22 mouse cellular contexts compared by ENCODE assay signal in genomic region chr2:84539096-84539495, GRCm38 (mm10).
DNase-seq lines count a peak whose midpoint lies in the region; ATAC-seq lines count a peak whose summit lies in the region.
"Had no signal": no experiment of that assay in that cellular context is flagged by ENCODE, and none has a peak within 500 bp of the region (broad histone marks: within the 10 kb centered on the region; RNA-seq: fewer than 3 reads in every experiment).

No protein-coding gene starts in this region.

- no peak overlapping the region for H3K9ac ChIP-seq in embryonic facial prominence, embryonic 14.5 days (ENCODE audit: low read depth, low read length)
- H3K9ac ChIP-seq in heart, embryonic 11.5 days (ENCODE audit: low read depth, low read length) = no peak overlapping the region

- ATAC-seq in embryonic facial prominence, embryonic 14.5 days (ENCODE audit: low read depth) = peak; percentile 37; the same call in 1 of the 2 replicates
- ATAC-seq in heart, embryonic 11.5 days (replicated peaks; ENCODE audit: insufficient number of reproducible peaks, low FRiP score, low TSS enrichment) = no peak
- ATAC-seq: activated CD4-positive, CD25-positive, alpha-beta regulatory T cell, adult 4 months; CD4-positive, CD25-positive, alpha-beta regulatory T cell, adult 4 months; Patski had no signal

- DNase-seq in embryonic facial prominence, embryonic 14.5 days (ENCODE audit: low spot score) = no peak
- no peak for DNase-seq in embryonic facial prominence, embryonic 10.5 days (ENCODE audit: low spot score)
- DNase-seq in heart, adult 11 months = peak; percentile 54
- DNase-seq in Muller cell, postnatal 12 days (ENCODE audit: inconsistent ontology term) = peak; percentile 66
- DNase-seq in thymus, postnatal 25 days = no peak
- DNase-seq: adrenal gland, adult 2 months; adrenal gland, adult 8-10 months; adrenal gland, postnatal 10 days; adrenal gland, postnatal 14 days; adrenal gland, postnatal 25 days; adrenal gland, postnatal 36 days; B cell, adult 2 months; cerebellum, adult 11 months; cerebellum, adult 11-12 months; cerebellum, adult 18-20 months; cerebellum, adult 2 months had no signal

- H3K4me3 ChIP-seq in embryonic facial prominence, embryonic 14.5 days (ENCODE audit: low read depth, low read length) = no peak overlapping the region
- H3K4me3 ChIP-seq in embryonic facial prominence, embryonic 10.5 days = no peak overlapping the region
- no peak overlapping the region for H3K4me3 ChIP-seq in heart, embryonic 11.5 days (ENCODE audit: low read depth, low read length)

- no peak overlapping the region for H3K27ac ChIP-seq in embryonic facial prominence, embryonic 14.5 days (replicated peaks; ENCODE audit: low read depth, low read length)
- no peak overlapping the region for H3K27ac ChIP-seq in embryonic facial prominence, embryonic 10.5 days (replicated peaks)
- H3K27ac ChIP-seq in heart, embryonic 11.5 days (ENCODE audit: low read depth, low read length) = no peak overlapping the region

- H3K4me1 ChIP-seq in embryonic facial prominence, embryonic 14.5 days (ENCODE audit: control insufficient read depth, insufficient read depth, low read length) = no peaks in the 10 kb centered on the region
- H3K4me1 ChIP-seq in embryonic facial prominence, embryonic 10.5 days = peaks cover 4% of the 10 kb centered on the region; the same call in 1 of the 2 replicates
- no peaks in the 10 kb centered on the region for H3K4me1 ChIP-seq in heart, embryonic 11.5 days (ENCODE audit: control insufficient read depth, insufficient read depth, low read length)

- no peaks in the 10 kb centered on the region for H3K27me3 ChIP-seq in embryonic facial prominence, embryonic 14.5 days (replicated peaks; ENCODE audit: control insufficient read depth, insufficient read depth, low read length)
- no peaks in the 10 kb centered on the region for H3K27me3 ChIP-seq in embryonic facial prominence, embryonic 10.5 days (replicated peaks; ENCODE audit: low read depth, poor library complexity, severe bottlenecking)
- no peaks in the 10 kb centered on the region for H3K27me3 ChIP-seq in heart, embryonic 11.5 days (ENCODE audit: control insufficient read depth, insufficient read depth, low read length)
- H3K27me3 ChIP-seq: CH12.LX, Patski had no signal

- H3K4me2 ChIP-seq in embryonic facial prominence, embryonic 14.5 days (ENCODE audit: low read depth, low read length) = no peak overlapping the region
- no peak overlapping the region for H3K4me2 ChIP-seq in heart, embryonic 11.5 days

- H3K36me3 ChIP-seq in embryonic facial prominence, embryonic 14.5 days (ENCODE audit: control insufficient read depth, insufficient read depth, low read length) = no peaks in the 10 kb centered on the region
- no peaks in the 10 kb centered on the region for H3K36me3 ChIP-seq in embryonic facial prominence, embryonic 10.5 days (replicated peaks)
- H3K36me3 ChIP-seq in heart, embryonic 11.5 days (ENCODE audit: control insufficient read depth, insufficient read depth, low read length) = no peaks in the 10 kb centered on the region
- H3K36me3 ChIP-seq: G1E had no signal

- WGBS in embryonic facial prominence, embryonic 14.5 days = 65% methylated on average over 2 of the region's 2 CpGs
- WGBS in embryonic facial prominence, embryonic 10.5 days = 55% methylated on average over 2 of the region's 2 CpGs
- 61% methylated on average over 2 of the region's 2 CpGs for WGBS in heart, embryonic 11.5 days (ENCODE audit: insufficient replicate concordance)

- H3K9me3 ChIP-seq in embryonic facial prominence, embryonic 14.5 days (ENCODE audit: control insufficient read depth, low read length) = no peaks in the 10 kb centered on the region
- H3K9me3 ChIP-seq in embryonic facial prominence, embryonic 10.5 days = no peaks in the 10 kb centered on the region
- H3K9me3 ChIP-seq in heart, embryonic 11.5 days (replicated peaks; ENCODE audit: control insufficient read depth, low read length) = no peaks in the 10 kb centered on the region
- H3K9me3 ChIP-seq: G1E had no signal

Comparison
In these comparisons a context has a peak if more than half of its experiments do, and no peak if none do; other contexts are left out.
1. DNase-seq: peak in heart, adult 11 months (single experiment) and Muller cell, postnatal 12 days (single experiment); none in embryonic facial prominence, embryonic 14.5 days (single experiment), embryonic facial prominence, embryonic 10.5 days (single experiment) and thymus, postnatal 25 days (single experiment).